Mouse (Mus musculus): Measurements from ENCODE around the gene Tirap. TPM values are rescaled to one million over a fixed set of nuclear protein-coding genes. Genes with fewer than 3 reads are reported as not detected.
A peak's percentile ranks its signal among the peaks of the same experiment; 100 is the strongest.

Tirap gene
- polyA plus RNA-seq (2014; fragmentation: Nextera tagmentation; extraction: Ambion mirVana) = 4.0 and 6.3 TPM in 2 replicates

GRCm38 (mm10) chr9:35199772-35200471 is at the start of gene Tirap, which contains the start of gene Srpr:
Gene Tirap (minus strand): TSS chr9:35200291.
Gene Srpr (plus strand): TSS chr9:35200175.
- Histone ChIP-seq H3K4me1 (ENCODE audit: control insufficient read depth, insufficient read depth, low read length) (peaks cover 10% of the 10 kb centered on the region), H3K9ac (replicated peaks; ENCODE audit: low read length) (peak within 1 kb of the TSS; percentile 69), H3K27ac (replicated peaks; ENCODE audit: low read depth, low read length) (peak within 1 kb of the TSS; percentile 26; the same call in 1 of the 2 replicates), H3K27me3 (ENCODE audit: control insufficient read depth, insufficient read depth, low read length) (no peaks in the 10 kb centered on the region), H3K36me3 (ENCODE audit: control insufficient read depth, insufficient read depth, low read length) (peaks cover 6% of the 10 kb centered on the region; the same call in 1 of the 2 replicates), H3K4me2 (ENCODE audit: low read length) (peak within 1 kb of the TSS; percentile 74), H3K9me3 (ENCODE audit: control insufficient read depth, low read length) (no peaks in the 10 kb centered on the region), H3K4me3 (replicated peaks; ENCODE audit: low read depth, low read length) (peak within 1 kb of the TSS; percentile 54)
- under 1% methylated on average over 44 of the region's 44 CpGs for WGBS
- ATAC-seq (ENCODE audit: low FRiP score, low TSS enrichment) = peak; percentile 91
- peak; percentile 88 for DNase-seq

- H3K4me3 ChIP-seq (replicated peaks; ENCODE audit: low read depth, low read length) = no peak overlapping the region
- H3K4me1 ChIP-seq (ENCODE audit: control insufficient read depth, insufficient read depth, low read length) = no peaks in the 10 kb centered on the region
- H3K27me3 ChIP-seq (ENCODE audit: control insufficient read depth, insufficient read depth, low read length) = no peaks in the 10 kb centered on the region
- DNase-seq = peak; percentile 37
- H3K36me3 ChIP-seq (ENCODE audit: control insufficient read depth, insufficient read depth, low read length) = 0 out of 2 replicates have a peak, but pooled peaks cover 3% of the 10 kb centered on the region
- ATAC-seq (ENCODE audit: low FRiP score, low TSS enrichment) = no peak
- no peak overlapping the region for H3K27ac ChIP-seq (replicated peaks; ENCODE audit: low read depth, low read length)
- no peaks in the 10 kb centered on the region for H3K9me3 ChIP-seq (ENCODE audit: control insufficient read depth, low read length)
- H3K4me2 ChIP-seq (ENCODE audit: low read length) = no peak overlapping the region
- H3K9ac ChIP-seq (replicated peaks; ENCODE audit: low read length) = no peak overlapping the region
These were observed 49.4 kb upstream of the Tirap start for GRCm38 (mm10) chr9:35249476-35249875.

GRCm38 (mm10) chr9:35247405-35247804 is 47.3 kb upstream of the Tirap start:
- DNase-seq = no peak
- 0 out of 2 replicates have a peak, but pooled peaks cover 6% of the 10 kb centered on the region for H3K36me3 ChIP-seq (ENCODE audit: control insufficient read depth, insufficient read depth, low read length)
- H3K27ac ChIP-seq (replicated peaks; ENCODE audit: low read depth, low read length) = no peak overlapping the region
- no peak overlapping the region for H3K9ac ChIP-seq (replicated peaks; ENCODE audit: low read length)
- no peak overlapping the region for H3K4me3 ChIP-seq (replicated peaks; ENCODE audit: low read depth, low read length)
- no peak overlapping the region for H3K4me2 ChIP-seq (ENCODE audit: low read length)
- H3K27me3 ChIP-seq (ENCODE audit: control insufficient read depth, insufficient read depth, low read length) = no peaks in the 10 kb centered on the region
- H3K4me1 ChIP-seq (ENCODE audit: control insufficient read depth, insufficient read depth, low read length) = no peaks in the 10 kb centered on the region
- no peak for ATAC-seq (ENCODE audit: low FRiP score, low TSS enrichment)
- WGBS = 96% methylated on average over 2 of the region's 2 CpGs
- no peaks in the 10 kb centered on the region for H3K9me3 ChIP-seq (ENCODE audit: control insufficient read depth, low read length)

- H3K27ac ChIP-seq (replicated peaks; ENCODE audit: low read depth, low read length) = no peak overlapping the region
- H3K9me3 ChIP-seq (ENCODE audit: control insufficient read depth, low read length) = no peaks in the 10 kb centered on the region
- WGBS = 76% methylated on average over 1 of the region's 1 CpGs
- H3K4me2 ChIP-seq (ENCODE audit: low read length) = no peak overlapping the region
- DNase-seq = no peak
- no peaks in the 10 kb centered on the region for H3K27me3 ChIP-seq (ENCODE audit: control insufficient read depth, insufficient read depth, low read length)
- peaks cover 12% of the 10 kb centered on the region for H3K36me3 ChIP-seq (ENCODE audit: control insufficient read depth, insufficient read depth, low read length)
- H3K4me1 ChIP-seq (ENCODE audit: control insufficient read depth, insufficient read depth, low read length) = no peaks in the 10 kb centered on the region
- no peak overlapping the region for H3K4me3 ChIP-seq (replicated peaks; ENCODE audit: low read depth, low read length)
- ATAC-seq (ENCODE audit: low FRiP score, low TSS enrichment) = no peak
- H3K9ac ChIP-seq (replicated peaks; ENCODE audit: low read length) = no peak overlapping the region
These were observed 39.6 kb upstream of the Tirap start for GRCm38 (mm10) chr9:35239734-35240133.

GRCm38 (mm10) chr9:35238915-35239571 is 39.0 kb upstream of the Tirap start:
- 87% methylated on average over 6 of the region's 6 CpGs for WGBS

GRCm38 (mm10) chr9:35238371-35238770 is 38.3 kb upstream of the Tirap start:
- H3K4me1 ChIP-seq (ENCODE audit: control insufficient read depth, insufficient read depth, low read length) = no peaks in the 10 kb centered on the region
- no peak overlapping the region for H3K9ac ChIP-seq (replicated peaks; ENCODE audit: low read length)
- 98% methylated on average over 1 of the region's 1 CpGs for WGBS
- no peak overlapping the region for H3K4me2 ChIP-seq (ENCODE audit: low read length)
- no peak for ATAC-seq (ENCODE audit: low FRiP score, low TSS enrichment)
- no peak for DNase-seq
- H3K27me3 ChIP-seq (ENCODE audit: control insufficient read depth, insufficient read depth, low read length) = no peaks in the 10 kb centered on the region
- no peak overlapping the region for H3K4me3 ChIP-seq (replicated peaks; ENCODE audit: low read depth, low read length)
- peaks cover 20% of the 10 kb centered on the region for H3K36me3 ChIP-seq (ENCODE audit: control insufficient read depth, insufficient read depth, low read length)
- no peaks in the 10 kb centered on the region for H3K9me3 ChIP-seq (ENCODE audit: control insufficient read depth, low read length)
- no peak overlapping the region for H3K27ac ChIP-seq (replicated peaks; ENCODE audit: low read depth, low read length)

More at GRCm38 (mm10) chr9:35238915-35239571, 39.0 kb upstream of the Tirap start:
- H3K4me1 ChIP-seq (ENCODE audit: control insufficient read depth, insufficient read depth, low read length) = no peaks in the 10 kb centered on the region
- H3K27ac ChIP-seq (replicated peaks; ENCODE audit: low read depth, low read length) = no peak overlapping the region
- DNase-seq (no peak), ATAC-seq (ENCODE audit: low FRiP score, low TSS enrichment) (no peak)
- no peak overlapping the region for H3K4me2 ChIP-seq (ENCODE audit: low read length)
- H3K36me3 ChIP-seq (ENCODE audit: control insufficient read depth, insufficient read depth, low read length) = peaks cover 18% of the 10 kb centered on the region
- no peaks in the 10 kb centered on the region for H3K27me3 ChIP-seq (ENCODE audit: control insufficient read depth, insufficient read depth, low read length)
- H3K4me3 ChIP-seq (replicated peaks; ENCODE audit: low read depth, low read length) = no peak overlapping the region
- H3K9ac ChIP-seq (replicated peaks; ENCODE audit: low read length) = no peak overlapping the region
- no peaks in the 10 kb centered on the region for H3K9me3 ChIP-seq (ENCODE audit: control insufficient read depth, low read length)

- no peak overlapping the region for H3K4me3 ChIP-seq (replicated peaks; ENCODE audit: low read depth, low read length)
- no peak overlapping the region for H3K4me2 ChIP-seq (ENCODE audit: low read length)
- 53% methylated on average over 3 of the region's 3 CpGs for WGBS
- ATAC-seq (ENCODE audit: low FRiP score, low TSS enrichment) = no peak
- no peak overlapping the region for H3K9ac ChIP-seq (replicated peaks; ENCODE audit: low read length)
- H3K27me3 ChIP-seq (ENCODE audit: control insufficient read depth, insufficient read depth, low read length) = no peaks in the 10 kb centered on the region
- no peaks in the 10 kb centered on the region for H3K9me3 ChIP-seq (ENCODE audit: control insufficient read depth, low read length)
- no peak for DNase-seq
- H3K27ac ChIP-seq (replicated peaks; ENCODE audit: low read depth, low read length) = no peak overlapping the region
- peaks cover 35% of the 10 kb centered on the region for H3K36me3 ChIP-seq (ENCODE audit: control insufficient read depth, insufficient read depth, low read length)
- no peaks in the 10 kb centered on the region for H3K4me1 ChIP-seq (ENCODE audit: control insufficient read depth, insufficient read depth, low read length)
These were observed 35.9 kb upstream of the Tirap start for GRCm38 (mm10) chr9:35235996-35236395.

GRCm38 (mm10) chr9:35228671-35229070 is 28.6 kb upstream of the Tirap start:
- no peak overlapping the region for H3K4me3 ChIP-seq (replicated peaks; ENCODE audit: low read depth, low read length)
- 94% methylated on average over 3 of the region's 3 CpGs for WGBS
- ATAC-seq (ENCODE audit: low FRiP score, low TSS enrichment) (no peak), DNase-seq (no peak)
- no peaks in the 10 kb centered on the region for H3K4me1 ChIP-seq (ENCODE audit: control insufficient read depth, insufficient read depth, low read length)
- H3K27ac ChIP-seq (replicated peaks; ENCODE audit: low read depth, low read length) = no peak overlapping the region
- no peaks in the 10 kb centered on the region for H3K27me3 ChIP-seq (ENCODE audit: control insufficient read depth, insufficient read depth, low read length)
- peaks cover 34% of the 10 kb centered on the region for H3K36me3 ChIP-seq (ENCODE audit: control insufficient read depth, insufficient read depth, low read length)
- H3K9ac ChIP-seq (replicated peaks; ENCODE audit: low read length) = no peak overlapping the region
- H3K4me2 ChIP-seq (ENCODE audit: low read length) = no peak overlapping the region
- H3K9me3 ChIP-seq (ENCODE audit: control insufficient read depth, low read length) = no peaks in the 10 kb centered on the region

All from midbrain, embryonic 14.5 days (tissue).